Mouse (Mus musculus) erythroblast, embryonic 14.5 days (primary cell): ENCODE data around the gene Fgfr2. TPM values are rescaled to one million over a fixed set of nuclear protein-coding genes. Genes with fewer than 3 reads are reported as not detected.

ENCODE experiments used
- H3K27me3 ChIP-seq: 2 replicates; pipeline ENCODE4 v1.6.1; 2012; ENCODE audit warnings: inconsistent platforms; ENCODE audit not compliant: control insufficient read depth
- H3K36me3 ChIP-seq: 2 replicates; pipeline ENCODE4 v1.6.1; 2012; ENCODE audit warnings: mild to moderate bottlenecking, inconsistent platforms; ENCODE audit not compliant: control insufficient read depth
- H3K4me1 ChIP-seq: 2 replicates; pipeline ENCODE4 v1.6.1; 2012; ENCODE audit warnings: inconsistent platforms; ENCODE audit not compliant: control insufficient read depth
- H3K4me3 ChIP-seq: replicated peaks from 2 replicates; pipeline ENCODE3; 2012; ENCODE audit warnings: moderate library complexity, mild to moderate bottlenecking, inconsistent platforms
- H3K9me3 ChIP-seq: 2 replicates; pipeline ENCODE4 v1.6.1; 2012; ENCODE audit warnings: low read length, inconsistent platforms, mixed read lengths; ENCODE audit not compliant: control insufficient read depth
- GATA1 ChIP-seq: IDR thresholded peaks from 2 replicates; pipeline ENCODE4 v1.6.1; 2012; ENCODE audit warnings: low read length, inconsistent platforms, mixed read lengths
- TAL1 ChIP-seq: IDR thresholded peaks from 3 replicates; pipeline ENCODE4 v1.6.1; 2012; ENCODE audit warnings: low read length, inconsistent platforms, mixed read lengths
- polyA plus RNA-seq: library from polyadenylated mRNA; stranded (reverse); fragments of >175 nt; gene quantifications from 2 replicates; pipeline ENCODE4 v1.2.3, GENCODE M21; 2012

Gene Fgfr2
- polyA plus RNA-seq, 1 experiment, result not detected

DNA sequence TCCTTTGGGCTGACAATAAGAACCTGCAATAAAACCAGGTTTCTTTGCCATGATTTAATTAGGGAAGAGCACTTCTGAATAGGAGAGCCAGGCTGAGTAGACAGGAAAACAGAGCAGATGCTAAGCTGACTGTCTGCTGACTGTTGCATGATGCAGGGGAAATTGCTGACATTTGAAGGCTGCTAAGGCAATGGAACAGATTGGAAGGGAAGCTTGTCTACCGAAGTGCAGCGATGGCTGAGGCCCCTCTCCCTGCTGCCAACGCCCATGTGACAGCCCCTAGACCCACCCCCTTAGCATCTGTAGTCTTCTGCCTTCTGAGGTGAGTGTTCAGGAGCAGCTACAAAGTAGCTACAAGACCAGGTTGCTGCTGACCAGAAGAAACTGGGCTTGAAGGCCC is 2397.0 kb downstream of the Fgfr2 start:
- Histone ChIP-seq H3K9me3 (no peaks in the 10 kb centered on the region), H3K27me3 (no peaks in the 10 kb centered on the region), H3K4me1 (no peaks in the 10 kb centered on the region), H3K36me3 (no peaks in the 10 kb centered on the region; the same call in 1 of the 2 replicates), H3K4me3 (no peak overlapping the region)
- TF ChIP-seq TAL1 (no peak), GATA1 (no peak)

DNA sequence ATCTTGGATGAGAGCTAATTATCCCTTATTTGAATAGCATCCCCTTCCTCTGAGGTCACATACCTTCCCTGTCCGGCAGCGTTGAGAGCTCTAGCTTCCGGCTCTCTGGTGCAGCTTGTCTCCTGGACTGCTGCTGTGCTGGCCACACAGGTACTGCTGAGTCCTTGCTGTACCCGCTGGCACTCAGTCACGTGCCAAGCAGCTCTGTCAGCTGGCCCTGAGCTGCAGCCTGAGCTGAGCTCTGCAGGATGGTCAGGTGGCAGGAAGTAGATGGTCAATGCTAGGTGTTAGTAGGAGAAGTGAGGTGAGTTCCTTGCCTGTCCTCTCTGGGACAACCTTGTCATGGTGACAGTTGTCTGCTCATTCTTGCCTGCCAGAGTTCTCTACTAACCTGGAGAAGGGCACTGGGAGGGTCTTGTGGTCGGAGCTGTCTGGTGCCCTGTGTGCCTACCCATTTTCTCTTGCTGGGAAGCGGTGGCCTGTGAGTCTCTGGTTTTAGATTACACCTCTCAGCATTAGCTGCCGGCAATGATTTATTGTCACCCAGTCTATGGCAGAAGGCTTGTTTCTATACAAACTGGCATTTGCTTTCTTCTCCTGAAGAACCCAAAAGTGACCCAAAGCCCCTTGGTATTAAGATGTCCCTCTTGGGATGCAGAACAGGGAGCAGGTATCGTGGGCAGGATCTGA is 2402.4 kb downstream of the Fgfr2 start:
- Histone ChIP-seq H3K4me1 (no peaks in the 10 kb centered on the region), H3K4me3 (no peak overlapping the region), H3K36me3 (no peaks in the 10 kb centered on the region), H3K27me3 (no peaks in the 10 kb centered on the region), H3K9me3 (no peaks in the 10 kb centered on the region)
- TF ChIP-seq GATA1 (no peak), TAL1 (no peak)

DNA sequence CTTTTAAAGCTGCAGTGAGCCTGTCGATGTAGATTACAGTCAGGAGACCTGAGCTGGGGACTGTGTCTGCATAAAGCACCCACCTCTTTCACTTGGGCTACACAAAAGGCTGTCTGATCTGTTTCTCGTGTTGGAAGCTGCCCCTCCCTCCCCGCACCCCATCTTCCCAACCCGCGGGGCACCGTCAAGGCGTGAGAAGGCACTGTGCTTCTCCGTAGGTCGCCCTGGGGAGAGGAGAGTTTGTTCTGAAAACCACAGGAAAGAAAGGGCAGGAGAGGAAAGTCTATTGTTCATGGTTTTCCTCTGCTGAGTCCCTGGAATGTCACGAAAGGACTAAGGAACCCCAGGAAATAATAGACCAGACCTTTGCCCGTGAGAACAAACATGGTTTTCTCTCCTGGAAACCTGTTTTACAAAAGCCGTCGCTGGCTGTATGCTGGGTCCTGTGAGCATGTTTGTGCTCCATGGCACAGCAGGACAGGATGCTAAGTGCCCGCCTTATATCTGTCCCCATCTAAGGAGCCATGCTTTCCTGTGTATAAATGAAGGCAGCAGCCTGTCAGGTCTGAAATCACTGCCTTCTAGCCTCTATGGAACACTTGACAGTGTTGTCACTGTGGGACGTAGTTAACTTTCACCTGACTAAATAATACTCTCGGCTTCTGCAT is 2403.1 kb downstream of the Fgfr2 start:
- Histone ChIP-seq H3K4me3 (no peak overlapping the region), H3K9me3 (no peaks in the 10 kb centered on the region), H3K36me3 (no peaks in the 10 kb centered on the region), H3K27me3 (no peaks in the 10 kb centered on the region), H3K4me1 (no peaks in the 10 kb centered on the region)
- TF ChIP-seq TAL1 (no peak), GATA1 (no peak)

DNA sequence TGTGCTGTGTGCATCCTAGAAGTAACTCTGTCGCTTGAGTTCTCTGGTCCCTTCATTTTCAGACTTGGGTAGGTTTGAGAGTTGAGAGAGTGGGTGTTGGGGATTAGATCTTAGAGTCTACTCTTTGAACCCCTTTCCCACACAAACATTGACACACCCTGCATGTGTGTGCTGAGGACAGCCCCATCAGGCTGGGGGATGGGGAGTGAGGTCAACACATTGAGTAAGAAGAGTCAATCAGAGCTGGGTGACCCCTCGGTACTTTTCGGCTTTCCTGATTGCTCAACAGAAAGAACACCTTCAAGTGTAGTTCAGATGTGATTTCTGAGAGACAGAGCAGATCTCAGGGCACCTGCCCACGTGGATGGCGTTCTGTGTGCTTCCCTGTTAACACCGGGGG is 2406.2 kb downstream of the Fgfr2 start:
- H3K4me3 ChIP-seq, result no peak overlapping the region
- H3K27me3 ChIP-seq, result no peaks in the 10 kb centered on the region
- H3K36me3 ChIP-seq, result no peaks in the 10 kb centered on the region
- TF ChIP-seq TAL1 (no peak), GATA1 (no peak)
- no peaks in the 10 kb centered on the region for H3K4me1 ChIP-seq
- H3K9me3 ChIP-seq, result no peaks in the 10 kb centered on the region

DNA sequence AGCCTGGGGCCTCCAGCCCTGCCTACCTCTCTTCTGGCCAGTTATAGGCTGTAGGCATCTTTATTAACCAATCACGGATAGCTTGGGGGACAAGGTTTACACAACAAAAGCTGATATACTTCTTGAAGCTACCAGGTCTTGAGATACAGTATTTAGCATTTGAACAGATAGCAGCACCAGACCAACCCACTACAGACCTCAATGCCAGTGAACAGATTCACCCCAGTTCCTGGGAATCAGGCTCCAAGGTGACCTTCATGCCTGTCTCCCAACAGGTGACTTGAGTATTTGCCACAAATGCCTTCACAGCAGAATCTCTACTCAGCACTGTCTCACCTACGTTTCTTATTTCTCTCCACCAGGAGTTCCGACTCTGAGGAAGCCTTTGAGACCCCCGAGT is 2406.8 kb downstream of the Fgfr2 start:
- Histone ChIP-seq H3K4me3 (no peak overlapping the region), H3K36me3 (no peaks in the 10 kb centered on the region), H3K27me3 (no peaks in the 10 kb centered on the region), H3K9me3 (no peaks in the 10 kb centered on the region), H3K4me1 (no peaks in the 10 kb centered on the region)
- TF ChIP-seq TAL1, result no peak
- TF ChIP-seq GATA1, result no peak

DNA sequence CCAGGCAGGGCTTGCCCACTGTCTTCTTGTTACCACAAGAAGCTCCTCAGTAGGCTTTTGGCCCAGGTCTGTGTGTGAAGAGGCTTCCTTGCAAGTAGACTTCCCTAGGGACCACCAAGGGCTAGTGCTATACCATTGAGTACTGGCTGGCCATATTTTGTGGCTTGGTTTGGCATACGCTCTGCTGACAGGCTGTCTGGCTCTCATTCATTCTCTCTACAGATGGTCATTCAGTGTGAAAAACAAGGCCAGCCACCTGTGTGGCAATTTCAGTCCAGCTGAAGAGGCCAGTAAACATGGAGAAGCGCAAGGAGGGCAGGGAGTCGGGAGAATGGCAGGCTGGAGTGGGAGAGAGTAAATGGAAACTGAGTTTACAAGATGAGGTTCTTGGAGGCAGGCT is 2407.7 kb downstream of the Fgfr2 start:
- Histone ChIP-seq H3K36me3 (no peaks in the 10 kb centered on the region), H3K9me3 (no peaks in the 10 kb centered on the region)
- no peak for TF ChIP-seq GATA1
- TF ChIP-seq TAL1, result no peak

DNA sequence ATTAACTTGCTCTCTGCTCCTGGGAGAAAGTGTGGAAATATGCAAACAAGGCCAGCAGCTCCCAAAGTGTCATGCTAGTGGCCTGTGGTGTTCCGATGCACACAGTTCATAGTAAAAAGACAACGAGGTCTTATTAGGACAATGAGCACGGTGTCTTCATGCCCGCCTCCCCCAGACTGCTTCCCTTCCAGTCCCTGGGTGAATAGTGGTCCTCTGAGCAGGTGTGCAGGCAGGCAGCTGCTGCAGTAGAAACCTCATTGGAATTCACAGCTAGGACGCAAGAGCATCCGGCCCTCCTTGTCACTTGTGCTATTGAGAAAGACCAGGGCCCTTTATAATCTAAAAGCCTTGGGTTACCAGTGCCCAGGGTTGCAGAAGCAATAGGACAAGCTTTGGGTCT is 2409.8 kb downstream of the Fgfr2 start:
- Histone ChIP-seq H3K9me3 (no peaks in the 10 kb centered on the region), H3K27me3 (no peaks in the 10 kb centered on the region), H3K36me3 (no peaks in the 10 kb centered on the region), H3K4me3 (no peak overlapping the region), H3K4me1 (no peaks in the 10 kb centered on the region)
- TF ChIP-seq TAL1 (no peak), GATA1 (no peak)

More for the DNA sequence above, 2407.7 kb downstream of the Fgfr2 start:
- Histone ChIP-seq H3K4me1 (no peaks in the 10 kb centered on the region), H3K27me3 (no peaks in the 10 kb centered on the region), H3K4me3 (no peak overlapping the region)

DNA sequence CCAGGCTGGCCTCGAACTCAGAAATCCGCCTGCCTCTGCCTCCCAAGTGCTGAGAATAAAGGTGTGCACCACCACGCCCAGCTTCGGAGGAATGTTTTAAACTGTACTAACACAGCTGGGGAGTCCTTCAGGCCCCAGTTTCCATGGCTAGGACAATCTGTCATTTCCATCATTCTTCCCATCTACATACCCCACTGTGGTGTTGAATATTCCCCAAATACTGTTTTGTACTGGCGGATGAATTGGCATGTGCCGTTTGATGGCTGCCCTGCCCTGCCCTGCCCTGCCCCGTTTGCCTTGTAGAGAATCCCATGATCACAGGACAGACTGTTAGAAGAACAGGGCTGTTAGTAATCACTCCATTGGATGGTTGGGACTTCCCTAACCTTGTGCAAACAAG is 2411.3 kb downstream of the Fgfr2 start:
- Histone ChIP-seq H3K27me3 (no peaks in the 10 kb centered on the region), H3K9me3 (no peaks in the 10 kb centered on the region), H3K4me3 (no peak overlapping the region), H3K4me1 (no peaks in the 10 kb centered on the region), H3K36me3 (no peaks in the 10 kb centered on the region)
- no peak for TF ChIP-seq GATA1
- TF ChIP-seq TAL1, result no peak

DNA sequence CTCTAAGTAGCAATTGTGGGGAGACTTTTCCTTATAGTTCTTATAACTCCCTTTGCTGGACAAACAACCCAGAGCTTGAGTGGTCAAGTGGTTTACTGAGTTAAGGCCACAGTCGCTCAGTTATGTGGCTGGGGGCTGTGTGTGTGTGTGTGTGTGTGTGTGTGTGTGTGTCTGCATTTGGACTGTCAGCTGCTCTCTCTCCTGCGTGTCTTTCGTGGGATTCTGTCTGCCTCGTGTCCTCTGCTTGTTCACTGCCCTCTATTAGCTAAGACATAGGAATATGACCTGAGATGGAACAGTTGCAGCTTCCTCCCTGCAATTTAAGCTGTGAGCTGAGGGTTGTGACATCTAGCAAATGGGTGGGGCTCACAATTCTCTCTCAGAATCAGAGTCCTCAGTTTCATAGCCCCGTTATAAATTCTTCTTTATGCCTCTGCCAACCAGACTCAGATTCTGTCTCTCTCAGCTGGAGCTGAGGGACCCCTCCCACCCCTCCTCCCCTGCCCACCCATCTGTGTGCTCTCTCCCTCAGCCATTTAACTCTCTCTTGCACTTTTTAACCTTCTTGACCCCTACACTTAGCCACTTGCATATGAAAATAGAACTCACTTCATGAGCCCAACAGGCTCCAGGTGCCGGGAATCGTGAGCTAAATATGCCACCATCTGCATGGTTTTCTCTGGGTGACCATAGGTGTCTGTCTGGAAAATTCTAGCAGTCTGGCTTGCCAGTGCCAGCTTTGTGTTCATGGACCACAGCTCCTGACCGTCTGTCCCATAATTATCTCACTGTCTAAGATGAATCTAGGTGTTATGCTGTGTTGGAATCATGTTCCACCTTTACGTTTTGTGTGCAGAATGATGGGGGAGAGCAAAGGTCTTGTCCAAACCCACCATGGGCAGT is 2413.5 kb downstream of the Fgfr2 start:
- no peaks in the 10 kb centered on the region for H3K36me3 ChIP-seq
- no peaks in the 10 kb centered on the region for H3K9me3 ChIP-seq
- H3K27me3 ChIP-seq, result no peaks in the 10 kb centered on the region
- no peaks in the 10 kb centered on the region for H3K4me1 ChIP-seq
- H3K4me3 ChIP-seq, result no peak overlapping the region
- TF ChIP-seq GATA1, result no peak
- no peak for TF ChIP-seq TAL1
